Mouse (Mus musculus) gastrocnemius, postnatal 36 days (tissue): ENCODE measurements around the gene Zfp385a. TPM values are rescaled to one million over a fixed set of nuclear protein-coding genes. Genes with fewer than 3 reads are reported as not detected.
"Not testable (repeated sequence)": the region's sequence is repeated elsewhere in the genome, so short reads cannot be mapped to it uniquely, and the experiment has no call there.

Experiments used
- DNase-seq, 2 experiments: peaks; one replicate each; pipeline ENCODE4 v3.0.0; 2022
- intact Hi-C: fragments of 180-260 bp; cut with DNase I; formaldehyde crosslinking; loops from one replicate; pipeline ENCODE4 v1.15.1; 2025
- total RNA-seq, 2 experiments: library from RNA; stranded (reverse); gene quantifications; 2 replicates each; pipeline ENCODE4 v1.2.3; 2021

Zfp385a gene
- total RNA-seq, 2 experiments from 2014 or later, result 8.7 to 12.7 TPM

DNA sequence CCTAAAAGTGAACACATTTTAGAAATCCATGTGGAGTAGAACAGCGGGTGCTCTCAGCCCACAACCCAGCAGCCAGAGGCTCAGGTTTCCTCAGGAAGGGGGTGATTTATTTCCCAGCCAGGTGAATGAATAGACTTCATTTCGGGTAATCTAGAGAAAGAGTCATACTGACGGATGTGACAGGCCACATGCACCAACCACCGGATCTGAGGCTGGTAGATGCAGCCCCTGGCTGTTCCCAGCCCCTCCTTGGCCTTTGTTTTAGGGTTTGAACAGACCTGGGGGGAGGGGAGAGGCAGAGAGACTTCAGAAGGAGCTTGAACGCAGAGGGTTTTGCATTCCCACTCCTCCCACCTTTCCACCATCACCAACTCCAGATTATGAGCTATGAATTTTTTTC is 44.0 kb downstream of the Zfp385a start:
- intact Hi-C loops, result no loop called here
- no peak for DNase-seq

DNA sequence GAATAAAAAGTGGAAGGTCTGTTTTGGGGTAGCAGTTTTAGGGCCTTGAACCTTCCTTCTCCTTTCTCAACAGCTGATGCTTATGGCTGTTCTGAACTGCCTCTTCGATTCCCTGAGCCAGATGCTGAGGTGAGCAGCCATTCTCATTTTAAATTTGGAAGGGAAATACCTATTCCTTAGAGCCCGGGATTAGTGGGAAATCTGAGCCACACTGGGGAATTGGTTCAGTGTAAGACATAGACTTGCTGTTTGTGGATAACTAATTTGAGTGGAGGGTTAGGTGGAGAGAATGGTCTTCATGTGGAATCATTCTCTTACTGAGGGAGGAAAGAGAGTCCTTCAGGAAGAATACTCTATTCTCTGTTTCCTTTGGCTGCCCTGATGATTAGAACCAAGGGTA is 45.2 kb downstream of the Zfp385a start:
- intact Hi-C loops, result no loop called here

DNA sequence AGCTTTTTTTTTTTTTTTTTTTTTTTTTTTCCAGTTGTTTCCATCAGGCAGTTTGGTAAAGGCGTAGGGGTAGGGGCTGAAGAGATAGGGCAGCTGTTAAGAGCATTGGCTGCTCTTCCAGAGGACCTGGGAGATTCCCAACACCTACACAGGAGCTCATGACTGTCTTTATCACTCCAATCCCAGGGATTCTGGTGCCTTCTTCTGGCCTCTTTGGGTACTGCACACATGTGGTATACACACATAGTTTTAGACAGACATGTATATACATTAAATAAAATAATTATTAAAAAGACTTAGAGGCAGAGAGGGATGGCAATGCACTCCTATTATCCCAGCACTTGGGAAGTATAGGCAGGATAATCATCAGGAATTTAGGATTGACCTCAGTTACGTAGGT is 46.5 kb downstream of the Zfp385a start:
- intact Hi-C loops, result no loop called here
- no peak for DNase-seq

More for the DNA sequence above, 45.2 kb downstream of the Zfp385a start:
- DNase-seq, result no peak

DNA sequence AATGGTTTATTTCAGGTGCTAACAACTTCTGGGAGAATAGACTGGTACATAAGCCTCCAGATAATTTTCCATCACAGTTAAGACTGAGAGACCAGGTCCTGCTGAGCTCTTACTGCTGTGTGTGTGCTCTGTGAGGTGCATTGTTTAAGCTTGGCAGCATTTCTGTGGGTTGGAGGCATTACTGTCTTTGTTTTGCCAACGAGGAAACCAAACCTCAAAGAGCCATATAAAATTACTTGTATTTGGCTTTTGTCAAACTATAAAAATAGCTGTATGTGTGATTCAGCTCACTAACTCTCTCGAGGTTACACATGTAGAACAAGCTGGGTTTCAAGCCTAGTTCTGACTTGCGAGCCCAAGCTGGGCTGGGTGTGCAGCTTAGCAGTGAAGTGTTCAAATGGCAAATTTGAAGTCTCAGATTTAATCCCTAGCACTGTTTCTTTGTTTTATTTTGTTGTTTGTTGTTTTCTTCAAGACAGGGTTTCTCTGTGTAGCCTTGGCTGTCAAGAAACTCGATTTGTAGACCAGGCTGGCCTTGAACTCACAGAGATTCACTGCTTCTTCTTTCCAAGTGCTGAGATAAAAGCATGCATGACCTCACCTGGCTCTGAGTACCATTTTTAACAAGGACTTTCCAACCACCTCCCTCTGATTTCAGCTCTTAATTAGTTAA is 47.1 kb downstream of the Zfp385a start:
- intact Hi-C loops, result no loop called here
- no peak for DNase-seq

DNA sequence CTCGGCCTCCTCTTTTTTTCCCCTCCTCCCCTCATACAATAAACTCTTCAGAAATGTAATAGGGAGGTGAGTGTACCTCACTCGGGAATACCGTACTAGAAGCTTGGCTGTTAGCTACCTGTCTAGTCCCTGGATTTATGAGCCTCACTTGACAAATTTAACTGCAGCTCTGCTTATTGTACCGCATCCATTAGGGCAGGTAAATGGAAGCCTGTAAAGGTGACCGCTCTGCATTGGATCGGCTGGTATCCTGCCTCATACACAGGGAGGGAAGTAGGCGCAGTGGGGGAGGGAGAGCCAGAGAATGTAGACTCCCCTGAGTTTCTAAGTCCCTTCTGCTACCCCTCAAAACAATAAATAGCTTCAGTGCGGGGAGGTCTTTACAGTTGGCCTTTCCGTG is 49.0 kb downstream of the Zfp385a start:
- intact Hi-C loops, result no loop called here
- DNase-seq, result no peak

DNA sequence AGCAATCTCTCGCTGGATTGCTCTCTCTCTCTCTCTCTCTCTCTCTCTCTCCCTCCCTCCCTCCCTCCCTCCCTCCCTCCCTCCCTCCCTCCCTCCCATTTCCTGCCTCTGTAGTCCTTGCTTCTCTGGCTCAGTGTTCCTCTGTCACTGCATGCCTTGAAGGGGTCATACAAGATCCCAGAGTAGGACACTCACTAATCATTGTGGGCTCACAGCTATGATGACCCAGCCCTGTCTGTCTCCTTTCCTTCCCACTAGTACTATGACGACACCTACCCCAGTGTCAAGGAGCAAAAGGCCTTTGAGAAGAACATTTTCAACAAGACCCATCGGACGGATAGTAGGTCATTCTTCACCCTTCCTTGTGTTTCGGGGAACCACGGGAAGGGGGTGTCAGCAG is 49.5 kb downstream of the Zfp385a start:
- DNase-seq, result no peak
- intact Hi-C loops, result no loop called here

DNA sequence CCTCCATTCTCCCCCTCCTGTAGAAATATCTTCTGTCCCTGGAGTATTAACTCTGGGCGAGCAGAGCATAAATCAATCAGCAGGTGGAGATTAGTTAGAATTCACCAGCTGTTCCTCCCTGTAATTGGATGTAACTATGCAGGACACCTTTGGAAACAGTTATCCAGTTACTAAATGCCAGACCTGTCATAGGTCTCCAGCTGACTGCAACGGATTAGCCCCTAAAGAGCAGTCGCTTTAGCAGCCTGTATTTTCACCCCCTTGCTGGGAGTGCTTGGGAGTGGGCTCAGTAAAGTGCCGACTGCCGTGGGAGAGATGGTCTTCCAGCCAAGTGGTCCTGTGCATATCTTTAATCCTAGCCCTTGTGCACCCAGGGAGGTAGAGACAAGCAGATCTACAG is 50.3 kb downstream of the Zfp385a start:
- no peak for DNase-seq
- intact Hi-C loops, result no loop called here

DNA sequence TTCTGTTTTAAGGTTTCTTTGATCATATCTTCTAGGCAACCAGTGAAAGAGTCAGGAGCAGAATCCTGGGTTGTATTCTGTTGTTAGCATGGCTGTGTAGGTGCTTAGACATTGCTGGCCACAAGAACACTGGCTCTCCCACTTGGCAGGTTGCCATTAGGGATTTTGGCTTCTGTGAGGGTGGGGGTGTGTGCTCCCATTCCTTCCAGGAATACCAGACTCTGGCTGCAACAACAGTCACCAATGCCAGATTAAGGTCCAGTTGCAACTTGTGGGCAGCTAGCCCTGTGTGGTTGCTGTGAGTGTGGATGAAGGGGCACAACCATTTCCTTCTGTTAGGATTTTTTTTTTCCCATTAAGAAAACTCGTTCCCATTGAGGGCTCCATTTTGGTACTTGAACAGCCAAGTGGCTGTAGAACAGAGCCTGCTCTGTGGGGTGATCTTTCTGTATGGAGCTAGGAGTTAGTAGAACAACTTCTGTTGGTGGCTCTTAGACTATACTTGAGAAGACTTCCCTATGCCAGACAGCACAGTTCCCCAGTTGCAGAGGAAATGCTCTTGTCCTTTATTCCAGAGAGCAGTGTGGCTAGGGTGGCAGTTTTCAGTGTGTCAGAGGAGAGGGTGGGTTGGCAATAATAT is 54.0 kb downstream of the Zfp385a start:
- peak in 1 of 2 experiments; percentile 56 for DNase-seq
- intact Hi-C loops, result no loop called here

DNA sequence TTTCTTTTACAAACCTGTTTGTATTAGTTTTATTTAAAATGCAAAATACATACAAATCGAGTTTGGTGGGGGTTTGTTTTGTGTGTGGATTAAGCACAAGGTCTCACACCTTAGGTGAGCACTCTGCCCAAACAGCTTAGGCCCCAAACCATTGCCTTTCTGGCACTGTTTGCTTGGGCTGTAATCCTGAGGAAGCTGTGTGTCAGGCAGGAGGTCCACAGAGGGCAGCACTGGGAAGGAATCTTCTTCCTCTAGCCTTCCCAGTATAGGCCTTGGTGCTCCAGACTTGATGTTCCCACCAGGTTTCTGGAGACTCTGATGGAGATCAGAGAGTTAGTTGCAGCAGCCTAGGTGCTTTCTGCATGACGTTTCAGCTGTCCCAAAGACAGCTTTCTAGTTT is 55.2 kb downstream of the Zfp385a start:
- intact Hi-C loops, result no loop called here
- no peak for DNase-seq

DNA sequence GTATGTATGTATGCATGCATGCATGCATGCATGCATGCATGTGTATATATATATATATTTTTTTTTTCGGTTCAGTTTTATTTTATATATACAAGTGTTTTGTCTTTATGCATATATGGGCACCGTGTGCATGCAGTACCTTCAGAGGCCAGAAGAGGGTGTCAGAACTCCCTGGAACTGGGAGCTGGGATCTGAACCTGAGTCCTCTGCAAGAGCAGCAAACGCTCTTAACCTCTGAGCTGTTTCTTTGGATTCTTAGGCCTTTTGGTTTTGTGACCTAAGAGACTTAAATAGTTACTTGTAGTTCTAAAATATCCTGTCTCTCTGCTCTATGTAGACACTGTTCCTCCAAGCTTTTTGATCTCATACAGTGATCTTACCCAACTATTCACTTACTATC is 55.8 kb downstream of the Zfp385a start:
- DNase-seq, result no peak
- intact Hi-C loops, result no loop called here

DNA sequence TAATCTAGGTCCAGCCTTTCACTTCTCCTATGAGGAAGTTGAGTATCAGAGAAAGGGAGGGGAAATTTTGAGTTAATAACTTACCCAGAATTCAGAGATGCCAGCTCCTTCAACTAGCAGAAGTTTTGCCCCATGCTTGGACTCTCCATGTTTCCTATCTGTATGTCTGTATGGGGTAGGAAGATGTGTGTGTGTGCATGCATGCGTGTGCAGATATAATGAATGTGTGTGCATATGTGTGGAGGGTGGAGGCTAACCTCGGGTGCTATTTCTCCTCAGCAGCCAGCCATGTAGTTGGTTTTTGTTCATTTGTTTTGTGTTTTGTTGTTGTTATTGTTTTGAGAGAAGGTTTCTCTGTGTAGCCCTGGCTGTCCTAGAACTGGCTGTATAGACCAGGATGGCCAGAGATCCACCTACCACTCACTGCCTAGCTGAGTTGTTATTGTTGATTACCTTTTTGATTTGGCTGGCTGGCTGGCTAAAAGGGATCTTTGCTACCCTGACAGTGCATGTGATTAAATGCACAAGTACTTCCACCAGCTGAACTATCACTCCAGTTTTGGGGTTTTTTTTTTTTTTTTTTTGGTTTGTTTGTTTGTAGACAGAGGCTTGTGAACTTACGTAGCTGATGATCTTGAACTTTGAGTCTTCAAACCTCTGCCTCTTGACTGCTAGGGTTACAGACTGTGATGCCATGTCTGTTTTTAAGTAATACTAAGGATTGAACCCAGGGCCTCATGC is 58.3 kb downstream of the Zfp385a start:
- intact Hi-C loops, result no loop called here
- DNase-seq, result no peak

DNA sequence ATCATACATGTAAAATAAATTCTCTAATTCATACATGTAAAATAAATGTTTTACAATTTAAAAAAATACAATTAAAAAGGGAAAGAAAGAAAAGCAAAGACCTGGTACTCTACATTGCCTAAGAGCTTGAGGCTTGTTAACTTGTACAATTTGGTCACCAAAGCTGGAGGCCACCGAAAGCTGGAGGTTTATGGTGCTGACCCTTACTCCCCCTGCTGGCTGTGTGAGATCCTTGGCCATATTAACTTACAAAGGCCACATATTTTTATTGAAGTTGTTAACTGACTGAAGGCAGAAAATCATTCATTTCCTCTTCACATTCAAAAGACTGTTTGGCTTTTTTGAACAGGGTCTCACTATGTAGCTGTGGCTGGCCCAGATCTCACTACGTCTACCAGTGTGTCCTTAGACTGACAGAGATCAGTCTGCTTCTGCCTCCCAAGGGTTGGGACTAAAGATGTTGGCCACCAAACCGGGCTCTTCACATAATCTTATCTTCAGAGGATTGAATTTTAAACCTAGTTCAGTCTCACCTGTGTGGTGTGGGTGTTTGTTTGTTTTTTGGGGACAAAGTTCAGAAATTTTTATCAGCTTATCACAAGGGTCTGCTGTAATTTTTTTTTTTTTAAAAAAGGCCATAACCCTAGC is 59.0 kb downstream of the Zfp385a start:
- DNase-seq, result no peak
- intact Hi-C loops, result no loop called here

DNA sequence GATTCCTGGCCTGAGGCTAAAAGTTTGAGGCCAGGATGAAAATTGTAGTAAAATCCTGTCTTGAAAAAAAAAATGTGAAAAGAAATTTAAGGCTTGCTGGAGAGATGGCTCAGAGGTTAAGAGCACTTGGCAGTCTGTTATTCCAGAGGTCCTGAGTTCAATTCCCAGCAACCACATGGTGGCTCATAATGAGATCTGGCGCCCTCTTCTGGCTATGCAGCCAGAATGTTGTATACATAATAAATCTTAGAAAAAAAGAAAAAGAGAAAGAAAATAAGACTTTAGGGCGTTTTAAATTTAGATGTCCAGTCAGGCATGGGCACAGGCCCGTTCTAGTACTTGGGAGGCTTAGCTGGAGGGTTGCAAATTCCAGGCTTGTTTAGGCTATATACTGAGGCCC is 60.1 kb downstream of the Zfp385a start:
- no peak for DNase-seq
- intact Hi-C loops, result loop anchor here (1.0 kb wide), 1 partner anchor 15 kb away; no protein-coding TSS in a partner anchor

DNA sequence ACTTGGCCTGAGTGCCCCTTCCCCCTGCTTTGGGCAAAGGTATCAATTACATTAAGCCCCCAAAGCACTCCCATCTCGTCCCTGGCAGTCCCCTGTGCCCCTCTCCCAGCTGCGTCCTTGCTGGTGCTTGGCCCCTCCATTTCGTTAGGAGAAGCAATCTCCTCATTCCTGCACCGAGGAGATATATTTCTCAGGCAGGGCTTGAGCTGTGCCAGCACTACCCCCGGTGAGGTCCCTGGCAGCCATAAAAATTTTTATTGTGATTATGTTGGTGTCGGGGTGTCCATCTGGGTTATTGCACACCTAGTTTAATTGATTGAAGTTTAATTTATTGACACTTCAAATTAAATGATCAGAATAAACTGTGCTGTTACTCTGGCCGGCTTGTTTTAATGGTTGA is 61.9 kb downstream of the Zfp385a start:
- intact Hi-C loops, result no loop called here
- no peak for DNase-seq

DNA sequence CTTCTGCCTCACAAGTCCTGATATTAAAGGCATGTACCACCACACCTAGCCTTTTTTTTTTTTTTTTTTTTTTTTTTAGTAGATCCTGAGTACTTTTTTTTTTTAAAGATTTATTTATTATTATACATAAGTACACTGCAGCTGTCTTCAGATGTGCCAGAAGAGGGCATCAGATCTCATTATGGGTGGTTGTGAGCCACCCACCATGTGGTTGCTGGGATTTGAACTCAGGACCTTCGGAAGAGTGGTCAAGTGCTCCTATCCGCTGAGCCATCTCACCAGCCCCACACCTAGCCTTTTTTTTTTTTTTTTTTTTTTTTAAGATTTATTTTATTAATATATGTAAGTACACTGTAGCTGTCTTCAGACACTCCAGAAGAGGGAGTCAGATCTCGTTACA is 64.0 kb downstream of the Zfp385a start:
- intact Hi-C loops, result not testable (repeated sequence)

DNA sequence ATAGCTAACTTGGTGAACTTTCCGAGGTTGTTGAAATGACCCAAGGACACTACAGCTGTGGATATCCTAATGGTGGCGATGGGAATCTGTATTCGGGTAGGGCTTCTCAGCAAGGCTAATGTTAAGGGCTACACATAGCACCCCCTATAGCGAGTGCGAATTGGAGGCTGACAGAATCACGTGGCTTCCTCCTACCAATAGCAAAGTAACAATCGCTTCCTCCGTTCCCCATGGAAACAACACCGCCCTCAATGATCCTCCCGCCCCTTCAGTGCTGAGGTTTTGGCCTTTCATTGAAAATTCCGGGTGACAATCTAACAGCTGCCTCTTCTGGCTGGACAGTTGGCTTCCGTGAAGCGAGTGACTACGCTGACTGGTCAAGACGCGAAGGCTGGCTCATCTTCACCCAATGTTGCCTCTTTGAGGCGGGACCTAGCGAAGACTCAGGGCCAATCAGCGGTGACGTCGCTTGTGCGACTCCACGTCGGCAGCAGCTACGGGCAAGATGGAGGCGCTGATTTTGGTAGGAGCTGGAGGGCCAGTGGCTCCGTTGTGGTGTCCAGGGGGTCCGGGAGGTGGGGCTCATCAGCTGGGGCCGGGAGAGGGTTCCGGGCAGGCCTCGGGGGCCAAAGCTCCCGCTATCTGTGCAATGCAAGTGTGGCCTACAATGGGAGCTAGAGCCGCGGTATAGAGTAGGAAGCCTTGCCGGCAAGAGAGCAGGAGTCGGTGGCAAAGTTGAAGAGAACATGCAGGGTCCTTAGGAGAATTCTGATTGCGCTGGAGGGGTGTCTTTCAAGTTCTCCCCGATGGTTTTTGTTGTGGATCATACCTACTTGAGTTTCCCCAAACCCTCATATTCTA is 67.2 kb downstream of the Zfp385a start, which contains the start of gene Copz1:
Gene Copz1 (plus strand): TSS at position 296 of the 861 bp plus-strand sequence.
- intact Hi-C loops, result loop anchor here (1.0 kb wide), 1 partner anchor 33 kb away; the partner anchor contains the start of gene Cbx5
- peak; percentile 86 to 92 for DNase-seq

More for the DNA sequence above, 64.0 kb downstream of the Zfp385a start:
- DNase-seq, result not testable (repeated sequence)

DNA sequence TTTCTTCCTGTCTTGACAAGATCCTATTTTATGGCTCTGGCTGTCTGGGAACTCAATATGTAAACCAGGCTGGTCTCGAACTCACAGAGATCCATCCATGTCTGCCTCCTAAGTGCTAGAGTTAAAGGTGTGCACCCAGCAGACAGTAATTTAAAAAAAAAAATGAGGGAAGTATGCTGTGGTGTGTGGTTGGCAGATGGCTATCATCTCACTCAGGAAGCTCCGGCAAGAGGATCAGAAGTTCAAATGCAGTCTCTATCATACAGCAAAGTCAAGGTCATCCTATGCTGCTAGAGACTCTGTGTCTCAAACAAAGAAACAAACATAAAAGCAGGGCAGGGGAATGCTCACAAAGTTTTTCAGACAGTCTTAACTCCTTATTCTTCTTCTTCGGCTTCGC is 71.0 kb downstream of the Zfp385a start:
- no peak for DNase-seq
- intact Hi-C loops, result no loop called here

DNA sequence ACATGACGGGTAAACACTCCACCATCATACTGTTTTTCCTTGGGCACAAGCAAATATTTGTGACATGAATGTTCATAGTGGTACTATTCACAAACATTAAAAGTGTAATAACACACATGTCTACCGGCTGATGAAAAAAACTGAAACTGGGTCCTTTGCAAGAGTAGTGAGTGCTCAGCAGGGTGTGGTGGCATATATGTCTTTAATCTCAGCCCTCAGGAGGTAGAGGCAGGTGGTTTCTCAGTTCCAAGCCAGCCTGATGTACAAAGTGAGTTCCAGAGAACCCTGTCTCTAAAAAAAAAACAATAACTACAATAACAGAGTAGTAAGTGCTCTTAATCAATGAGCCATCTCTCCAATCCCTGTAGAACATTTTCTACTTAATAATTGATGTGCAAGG is 75.1 kb downstream of the Zfp385a start:
- intact Hi-C loops, result loop anchor here (1.0 kb wide), 1 partner anchor 15 kb away; no protein-coding TSS in a partner anchor
- no peak for DNase-seq
